Mouse (Mus musculus): ENCODE data around the gene Dok7. TPM values are rescaled to one million over a fixed set of nuclear protein-coding genes. Genes with fewer than 3 reads are reported as not detected.

Dok7 gene
- total and polyA plus RNA-seq, 2 experiments: not detected

DNA sequence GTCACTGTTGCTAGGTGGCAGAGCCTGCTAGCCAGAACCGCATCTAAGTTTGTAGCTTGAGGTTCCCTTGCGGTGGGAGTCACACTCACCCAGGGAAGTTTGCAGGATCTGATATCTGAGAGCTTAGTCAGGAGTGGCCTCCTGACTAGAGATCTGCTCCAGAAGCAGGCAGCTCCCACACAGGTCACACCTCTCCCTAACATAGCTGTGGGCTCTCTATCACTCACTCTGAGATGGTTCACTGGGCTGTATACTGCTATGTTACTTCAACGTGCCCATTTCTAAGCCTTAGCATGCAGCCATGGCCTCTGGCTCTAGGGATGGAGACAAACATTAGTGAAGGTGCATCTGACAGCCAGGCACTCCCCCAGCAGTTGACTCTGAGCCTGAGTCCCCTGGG lies 35.1 kb downstream of the Dok7 start:
- WGBS: 92% methylated on average over 3 of the region's 3 CpGs
- Histone ChIP-seq H3K27me3 (ENCODE audit: control insufficient read depth, insufficient read depth, low read length) (no peaks in the 10 kb centered on the region), H3K27ac (replicated peaks; ENCODE audit: insufficient read depth, low read depth, low read length) (no peak overlapping the region), H3K79me2 (ENCODE audit: control insufficient read depth, insufficient read depth, low read length) (no peaks in the 10 kb centered on the region), H3K4me1 (ENCODE audit: control insufficient read depth, insufficient read depth, low read length) (no peaks in the 10 kb centered on the region), H3K9ac (ENCODE audit: low read depth, low read length) (no peak overlapping the region), H3K4me3 (ENCODE audit: insufficient read depth, low read depth, low read length) (no peak overlapping the region), H3K36me3 (ENCODE audit: control insufficient read depth, insufficient read depth, low read length) (peaks cover 10% of the 10 kb centered on the region; the same call in 1 of the 2 replicates)
- DNase-seq (ENCODE audit: extremely low read depth, low read depth, low spot score): no peak
- no peak for TF ChIP-seq POLR2A (IDR thresholded peaks at IDR 0.05; ENCODE audit: extremely low read depth, insufficient read depth, low read length)
- no peak for TF ChIP-seq CTCF (IDR thresholded peaks at IDR 0.05; ENCODE audit: low read depth, low read length)

DNA sequence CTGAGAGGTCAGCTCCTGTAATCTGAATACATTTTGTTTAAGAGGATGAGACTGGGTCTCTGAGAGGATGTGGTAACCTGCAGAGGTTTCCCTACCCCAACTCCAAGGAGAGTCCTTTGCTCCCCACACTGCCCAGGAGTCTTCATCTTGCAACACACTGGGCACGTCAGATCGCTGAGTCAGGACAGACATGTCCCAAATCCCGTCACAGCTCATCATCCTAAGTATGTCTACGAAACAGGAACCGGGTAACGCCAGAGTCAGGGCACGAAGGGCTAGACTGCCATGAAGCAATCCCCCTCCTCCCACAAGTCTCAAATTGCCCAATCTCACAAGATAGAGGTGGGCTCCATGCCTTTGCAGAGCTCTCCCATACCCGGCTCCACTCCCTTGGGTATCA lies 46.5 kb downstream of the Dok7 start:
- 82% methylated on average over 8 of the region's 8 CpGs for WGBS
- peaks cover 7% of the 10 kb centered on the region for H3K4me1 ChIP-seq (ENCODE audit: control insufficient read depth, insufficient read depth, low read length)
- no peaks in the 10 kb centered on the region for H3K27me3 ChIP-seq (ENCODE audit: control insufficient read depth, insufficient read depth, low read length)
- H3K9ac ChIP-seq (ENCODE audit: low read depth, low read length): no peak overlapping the region
- no peak overlapping the region for H3K4me3 ChIP-seq (ENCODE audit: insufficient read depth, low read depth, low read length)
- H3K36me3 ChIP-seq (ENCODE audit: control insufficient read depth, insufficient read depth, low read length): no peaks in the 10 kb centered on the region; the same call in 1 of the 2 replicates
- peaks cover 10% of the 10 kb centered on the region for H3K79me2 ChIP-seq (ENCODE audit: control insufficient read depth, insufficient read depth, low read length)
- no peak overlapping the region for H3K27ac ChIP-seq (replicated peaks; ENCODE audit: insufficient read depth, low read depth, low read length)
- DNase-seq (ENCODE audit: extremely low read depth, low read depth, low spot score): no peak
- TF ChIP-seq POLR2A (IDR thresholded peaks at IDR 0.05; ENCODE audit: extremely low read depth, insufficient read depth, low read length) (no peak), CTCF (IDR thresholded peaks at IDR 0.05; ENCODE audit: low read depth, low read length) (no peak)

DNA sequence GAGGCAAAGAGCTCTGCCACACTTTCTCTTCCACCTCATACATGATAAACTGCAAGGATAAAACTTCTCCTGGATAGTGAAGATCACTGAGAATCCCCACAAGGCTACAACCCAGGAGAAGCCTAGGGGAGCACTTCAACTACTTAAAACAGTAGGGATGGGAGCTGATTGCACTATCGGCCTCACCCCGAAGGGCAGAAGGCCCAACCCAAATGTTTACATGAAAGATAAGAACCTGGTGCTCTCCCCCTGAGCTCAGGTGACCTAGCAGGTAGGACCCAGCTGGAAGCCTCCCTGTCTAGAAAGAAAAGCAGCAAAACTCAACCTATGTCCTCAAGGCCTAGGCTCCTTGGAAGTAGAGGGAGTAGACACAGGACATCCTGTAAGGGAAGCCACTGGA lies 47.0 kb downstream of the Dok7 start:
- WGBS: 46% methylated on average over 2 of the region's 2 CpGs
- H3K4me3 ChIP-seq (ENCODE audit: insufficient read depth, low read depth, low read length): no peak overlapping the region
- peaks cover 10% of the 10 kb centered on the region for H3K79me2 ChIP-seq (ENCODE audit: control insufficient read depth, insufficient read depth, low read length)
- TF ChIP-seq POLR2A (IDR thresholded peaks at IDR 0.05; ENCODE audit: extremely low read depth, insufficient read depth, low read length) (no peak), CTCF (IDR thresholded peaks at IDR 0.05; ENCODE audit: low read depth, low read length) (no peak)
- no peak for DNase-seq (ENCODE audit: extremely low read depth, low read depth, low spot score)
- no peak overlapping the region for H3K27ac ChIP-seq (replicated peaks; ENCODE audit: insufficient read depth, low read depth, low read length)
- H3K4me1 ChIP-seq (ENCODE audit: control insufficient read depth, insufficient read depth, low read length): peaks cover 7% of the 10 kb centered on the region
- no peak overlapping the region for H3K9ac ChIP-seq (ENCODE audit: low read depth, low read length)
- no peaks in the 10 kb centered on the region; the same call in 1 of the 2 replicates for H3K36me3 ChIP-seq (ENCODE audit: control insufficient read depth, insufficient read depth, low read length)
- H3K27me3 ChIP-seq (ENCODE audit: control insufficient read depth, insufficient read depth, low read length): no peaks in the 10 kb centered on the region

DNA sequence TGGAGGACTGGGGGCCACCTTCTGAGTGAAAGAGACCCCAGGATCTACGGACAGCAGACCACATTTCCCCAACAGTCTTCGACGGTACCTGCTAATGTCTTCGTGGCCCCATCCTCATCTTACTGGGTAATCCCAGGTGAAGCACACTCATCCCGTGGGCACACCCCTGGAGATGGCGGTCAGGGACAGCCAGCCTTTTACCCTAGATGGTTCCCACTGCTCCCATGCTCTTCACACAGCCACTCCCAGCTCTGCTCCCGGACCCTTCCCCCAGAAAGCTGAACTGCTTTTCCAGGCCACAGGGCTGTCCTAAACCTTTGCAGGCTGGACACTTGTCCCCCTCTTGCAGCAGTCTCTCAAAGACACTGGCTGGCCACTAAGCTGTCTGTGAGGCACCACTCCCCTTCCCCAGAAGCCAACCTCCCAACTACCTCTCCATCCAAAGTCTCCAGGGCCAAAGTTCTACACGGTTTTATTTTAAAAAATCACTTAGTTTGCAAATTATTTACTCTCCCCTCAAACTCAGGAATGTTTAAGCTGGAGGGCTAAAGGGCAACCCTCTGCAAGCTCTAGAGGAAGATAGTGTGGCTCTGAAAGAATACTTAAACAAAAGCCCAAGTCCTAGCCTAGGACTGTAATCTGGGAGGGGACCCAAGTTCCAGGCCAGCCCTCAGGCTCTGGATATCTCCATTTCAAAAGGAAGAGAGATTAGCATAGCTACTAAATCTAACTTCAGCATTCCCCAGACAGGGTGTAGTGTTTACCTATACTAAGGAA lies 47.8 kb downstream of the Dok7 start:
- 59% methylated on average over 8 of the region's 8 CpGs for WGBS
- peaks cover 7% of the 10 kb centered on the region for H3K4me1 ChIP-seq (ENCODE audit: control insufficient read depth, insufficient read depth, low read length)
- H3K4me3 ChIP-seq (ENCODE audit: insufficient read depth, low read depth, low read length): no peak overlapping the region
- no peaks in the 10 kb centered on the region for H3K27me3 ChIP-seq (ENCODE audit: control insufficient read depth, insufficient read depth, low read length)
- no peaks in the 10 kb centered on the region; the same call in 1 of the 2 replicates for H3K36me3 ChIP-seq (ENCODE audit: control insufficient read depth, insufficient read depth, low read length)
- peak; percentile 14 for DNase-seq (ENCODE audit: extremely low read depth, low read depth, low spot score)
- no peak overlapping the region for H3K9ac ChIP-seq (ENCODE audit: low read depth, low read length)
- peaks cover 10% of the 10 kb centered on the region for H3K79me2 ChIP-seq (ENCODE audit: control insufficient read depth, insufficient read depth, low read length)
- H3K27ac ChIP-seq (replicated peaks; ENCODE audit: insufficient read depth, low read depth, low read length): no peak overlapping the region
- TF ChIP-seq CTCF (IDR thresholded peaks at IDR 0.05; ENCODE audit: low read depth, low read length) (no peak), POLR2A (IDR thresholded peaks at IDR 0.05; ENCODE audit: extremely low read depth, insufficient read depth, low read length) (no peak)

DNA sequence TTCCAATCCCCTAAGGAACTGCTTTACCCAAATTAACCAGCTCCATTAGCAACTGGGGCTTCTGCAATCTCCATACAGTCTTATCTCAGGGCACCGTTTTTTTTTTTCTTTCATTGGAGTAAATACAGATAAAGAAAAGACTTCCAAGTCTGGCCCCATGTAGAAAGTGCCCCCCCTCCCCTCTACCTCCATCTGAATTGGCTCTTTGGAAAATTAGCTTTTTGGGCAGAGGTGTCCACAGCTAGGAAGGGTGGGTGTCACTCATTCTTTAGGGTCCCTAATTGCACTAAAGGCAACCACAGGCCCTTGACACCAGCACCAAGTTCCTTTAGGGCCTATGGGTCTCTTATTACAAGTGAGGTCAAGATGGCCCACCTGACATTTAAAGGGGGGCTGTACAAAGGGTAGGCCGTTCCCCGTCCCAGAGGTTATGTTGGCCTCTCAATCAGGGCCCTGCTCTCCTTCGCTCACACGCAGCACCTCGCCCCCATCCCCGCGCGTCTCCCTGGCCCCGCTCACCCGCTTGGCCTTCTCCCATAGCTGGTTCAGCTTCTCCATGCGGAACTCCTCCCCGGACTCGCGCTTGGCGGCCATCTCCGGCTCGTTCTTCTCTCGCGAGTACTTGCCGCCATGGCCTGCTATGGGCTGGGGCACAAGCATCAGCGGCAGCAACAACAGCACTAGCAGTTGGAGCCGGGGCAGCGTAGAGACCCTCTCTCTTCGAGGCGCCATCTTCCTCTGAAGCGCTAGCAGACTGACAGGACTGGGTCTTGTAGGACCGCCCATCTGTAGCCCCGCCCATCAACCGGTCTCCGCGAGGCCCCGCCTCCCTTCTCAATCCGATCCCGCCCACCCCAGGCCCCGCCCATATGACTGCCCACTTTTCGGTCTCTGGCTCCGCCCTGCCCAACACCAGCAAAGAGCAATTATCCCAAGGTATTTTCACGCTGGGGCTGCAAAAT lies 48.7 kb downstream of the Dok7 start, which contains the start of gene Lrpap1:
TSS of gene Lrpap1 (minus strand) at position 807 of the 962 bp plus-strand sequence.
- Histone ChIP-seq H3K79me2 (ENCODE audit: control insufficient read depth, insufficient read depth, low read length) (peaks cover 10% of the 10 kb centered on the region), H3K27ac (replicated peaks; ENCODE audit: insufficient read depth, low read depth, low read length) (peak within 1 kb of the TSS; percentile 33), H3K27me3 (ENCODE audit: control insufficient read depth, insufficient read depth, low read length) (no peaks in the 10 kb centered on the region), H3K36me3 (ENCODE audit: control insufficient read depth, insufficient read depth, low read length) (no peaks in the 10 kb centered on the region; the same call in 1 of the 2 replicates), H3K4me1 (ENCODE audit: control insufficient read depth, insufficient read depth, low read length) (peaks cover 7% of the 10 kb centered on the region), H3K9ac (ENCODE audit: low read depth, low read length) (peak within 1 kb of the TSS; percentile 79), H3K4me3 (ENCODE audit: insufficient read depth, low read depth, low read length) (peak within 1 kb of the TSS; percentile 87)
- DNase-seq (ENCODE audit: extremely low read depth, low read depth, low spot score): peak; percentile 74
- under 1% methylated on average over 39 of the region's 39 CpGs for WGBS
- TF ChIP-seq CTCF (IDR thresholded peaks at IDR 0.05; ENCODE audit: low read depth, low read length): no peak
- TF ChIP-seq POLR2A (IDR thresholded peaks at IDR 0.05; ENCODE audit: extremely low read depth, insufficient read depth, low read length): peak; percentile 92
